Mouse (Mus musculus): ENCODE measurements around the gene Hemk1.

DNA sequence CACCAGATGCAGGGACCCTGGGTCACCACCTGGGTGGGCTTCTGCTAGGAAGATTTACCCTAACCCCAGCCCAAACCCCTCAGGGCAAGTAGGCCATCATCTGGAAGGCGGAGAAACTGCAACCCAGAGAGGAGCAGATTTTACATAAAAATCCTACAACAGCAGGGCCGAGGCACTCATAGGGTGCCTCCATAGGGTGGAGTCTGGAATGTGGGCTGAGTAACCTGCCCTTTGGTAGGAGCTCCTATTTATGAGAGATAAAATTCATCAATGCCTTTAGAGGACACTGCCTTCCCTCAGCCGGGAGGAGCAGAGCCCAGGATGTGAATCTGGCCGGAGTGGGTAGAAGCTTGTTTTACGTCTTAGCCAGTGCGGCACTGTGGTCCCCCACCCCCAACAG lies 39.3 kb downstream of the Hemk1 start:
- TF ChIP-seq CTCF (IDR thresholded peaks at IDR 0.05; ENCODE audit: control insufficient read depth, insufficient read depth, insufficient read length) (no peak), CEBPB (IDR thresholded peaks at IDR 0.05; ENCODE audit: low read depth) (no peak), MAX (IDR thresholded peaks at IDR 0.05) (no peak), MYOD1 (IDR thresholded peaks at IDR 0.05; ENCODE audit: control insufficient read depth, insufficient read length, low read depth) (no peak)

All from C2C12 (cell line).